Mouse (Mus musculus) hematopoietic stem cell, adult 5-6 weeks (primary cell): ENCODE results near the gene Srrm1. TPM values are rescaled to one million over a fixed set of nuclear protein-coding genes. Genes with fewer than 3 reads are reported as not detected.
A peak's percentile ranks its signal among the peaks of the same experiment; 100 is the strongest.

Source experiments
- ATAC-seq, 2 experiments: fragments of 125-278 bp in 1 of 2; replicated peaks in 1 of 2; 2 replicates each; pipeline ENCODE4 v1.8.0; 2016 to 2017; ENCODE audit warnings: inconsistent platforms in 2 of 2, mild to moderate bottlenecking in 2 of 2, moderate number of reproducible peaks in 2 of 2, low read depth in 1 of 2, moderate TSS enrichment in 1 of 2; ENCODE audit not compliant: low FRiP score in 2 of 2, poor library complexity in 2 of 2, severe bottlenecking in 2 of 2, insufficient read depth in 1 of 2, low TSS enrichment in 1 of 2
- total RNA-seq: library from RNA; stranded (forward); fragments of 172-1452, 232-1000 nt; gene quantifications from 2 replicates; pipeline ENCODE4 v1.2.3, GENCODE M21; 2017

The Srrm1 gene
- total RNA-seq: 116 and 160 TPM in 2 replicates

DNA sequence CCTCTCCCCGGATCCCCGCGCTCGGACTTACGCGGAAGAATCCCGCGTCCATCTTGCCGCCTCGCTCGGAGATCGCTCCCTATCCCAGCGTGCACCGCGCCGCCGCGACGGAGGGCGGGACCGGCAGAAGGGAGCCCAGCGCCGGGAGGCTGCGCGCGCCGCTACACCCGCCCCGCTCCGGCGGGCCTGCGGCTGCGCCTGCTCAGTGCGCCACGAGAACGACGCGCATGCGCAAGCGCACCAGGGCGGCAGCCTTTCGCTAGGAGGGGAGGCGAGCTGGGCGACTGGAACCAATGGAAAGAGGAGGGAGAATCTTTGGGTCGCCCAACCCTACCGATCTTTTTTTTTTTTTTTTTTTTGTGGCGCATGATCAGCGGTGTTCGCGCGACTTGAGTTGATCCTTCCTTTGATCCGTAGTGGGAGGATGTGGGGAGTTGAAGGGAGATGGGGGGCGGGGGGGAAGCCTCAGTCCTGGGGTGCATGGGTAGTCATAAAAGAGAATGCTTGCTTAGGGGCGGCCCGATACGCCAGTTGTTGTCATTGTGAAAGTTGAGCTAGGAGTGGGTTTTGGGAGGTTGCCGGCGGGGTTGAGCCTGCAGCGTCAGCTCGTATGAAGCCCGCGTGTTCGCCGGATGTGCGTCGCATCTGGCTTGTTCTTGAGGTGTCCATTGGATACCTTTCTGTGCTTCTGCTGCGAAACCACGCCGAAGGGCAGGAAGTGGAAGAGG, at the start of gene Srrm1:
TSS of gene Srrm1 (minus strand) at position 256 of the 728 bp plus-strand sequence.
- ATAC-seq: peak; percentile 79 to 83

DNA sequence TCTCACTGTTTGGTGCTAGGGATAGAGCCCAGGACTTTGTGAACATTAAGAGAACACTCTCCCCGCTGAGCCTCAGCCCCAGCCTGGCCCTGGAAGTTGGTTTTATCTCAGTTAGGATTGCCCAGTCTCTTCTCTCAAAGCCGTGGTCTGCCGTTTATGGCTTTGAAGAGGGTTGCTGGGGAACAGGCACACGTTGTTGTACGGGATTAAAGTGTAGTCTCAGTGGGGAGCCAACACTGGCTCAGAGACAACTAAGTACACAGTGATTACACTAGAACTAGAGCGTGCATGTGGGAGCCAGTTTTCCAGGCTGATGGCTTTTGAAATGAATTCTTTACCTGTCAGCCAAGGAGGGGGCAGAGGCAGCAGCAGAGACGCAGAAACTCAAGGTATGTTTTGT, 48.8 kb upstream of the Srrm1 start:
- ATAC-seq: no peak

DNA sequence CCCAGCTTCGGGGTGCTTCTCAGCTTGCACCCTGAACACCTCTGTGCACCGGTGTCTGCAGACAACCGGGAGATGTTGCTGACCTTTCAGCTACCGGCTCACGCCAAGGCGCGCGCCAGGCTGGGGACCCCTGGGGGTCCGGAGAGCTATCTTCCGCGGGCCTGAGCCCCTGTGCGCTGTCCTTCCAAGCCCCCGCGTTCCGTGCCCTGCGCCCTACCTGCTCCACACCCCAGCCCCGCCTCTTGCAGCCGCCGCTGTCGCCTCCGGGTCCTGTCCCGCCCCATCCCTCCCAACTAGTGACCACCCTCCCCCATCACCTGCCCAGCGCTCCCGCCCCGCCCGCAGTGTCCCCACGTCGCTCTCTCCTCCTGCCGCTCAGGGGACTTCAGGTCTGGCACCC, 44.9 kb upstream of the Srrm1 start, which contains the start of gene Ncmap:
TSS of gene Ncmap (minus strand) at position 237 of the 400 bp plus-strand sequence.
- no peak for ATAC-seq

DNA sequence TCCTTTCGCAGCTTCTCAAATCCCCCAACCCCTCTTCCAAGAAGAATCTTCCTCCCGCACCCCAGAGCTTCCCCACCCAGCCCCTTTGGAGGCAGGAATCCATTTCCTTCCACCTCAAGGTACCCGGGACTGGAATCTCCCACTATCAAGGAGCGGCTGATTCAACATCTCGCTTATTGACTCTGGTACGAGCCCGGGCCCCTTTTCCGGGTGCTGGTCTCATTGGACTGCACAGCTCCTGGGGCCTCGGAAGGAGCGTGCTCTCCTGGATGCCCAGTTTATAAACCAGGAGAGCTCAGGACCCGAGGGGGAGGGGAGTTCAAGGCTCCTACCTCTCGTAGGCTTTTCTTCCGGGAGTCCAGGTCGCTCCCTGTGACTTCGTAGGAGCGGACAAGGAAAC, 44.4 kb upstream of the Srrm1 start:
- no peak for ATAC-seq

DNA sequence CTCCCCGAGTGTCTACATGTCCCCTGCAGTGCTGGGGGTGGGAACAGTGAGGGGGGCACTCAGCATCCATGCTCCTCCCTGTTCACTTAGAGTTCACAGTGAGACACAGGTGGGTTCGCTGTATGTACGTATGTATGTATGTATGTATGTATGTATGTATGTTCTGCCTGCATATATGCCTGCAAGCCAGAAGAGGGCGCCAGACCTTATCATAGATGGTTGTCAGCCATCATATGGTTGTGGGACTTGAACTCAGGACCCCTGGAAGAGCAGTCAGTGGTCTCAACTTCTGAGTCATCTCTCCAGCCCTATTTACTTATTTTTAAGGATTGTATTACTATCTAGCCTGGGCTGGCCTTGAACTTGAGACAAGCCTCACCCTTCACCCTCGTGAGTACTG, 43.2 kb upstream of the Srrm1 start:
- ATAC-seq: no peak

DNA sequence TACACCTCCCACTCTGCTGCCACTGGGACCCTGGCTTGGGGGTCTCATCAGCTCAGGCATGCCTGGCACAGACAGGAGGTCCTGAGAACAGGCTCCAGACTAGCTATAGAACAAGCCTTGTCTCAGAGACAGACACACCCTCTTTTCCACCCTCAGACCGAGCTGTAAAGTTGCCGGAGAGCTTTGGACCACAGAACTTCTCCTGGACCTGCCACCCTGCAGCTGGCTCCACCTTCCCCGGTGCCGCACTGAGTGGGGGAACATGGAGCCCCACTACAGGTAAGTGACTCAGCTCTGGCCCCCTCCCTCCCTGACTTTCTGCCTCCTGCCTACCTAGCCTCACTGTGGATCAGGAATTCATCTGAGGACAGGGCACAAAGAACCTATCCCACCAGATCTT, 42.3 kb upstream of the Srrm1 start:
- no peak for ATAC-seq

DNA sequence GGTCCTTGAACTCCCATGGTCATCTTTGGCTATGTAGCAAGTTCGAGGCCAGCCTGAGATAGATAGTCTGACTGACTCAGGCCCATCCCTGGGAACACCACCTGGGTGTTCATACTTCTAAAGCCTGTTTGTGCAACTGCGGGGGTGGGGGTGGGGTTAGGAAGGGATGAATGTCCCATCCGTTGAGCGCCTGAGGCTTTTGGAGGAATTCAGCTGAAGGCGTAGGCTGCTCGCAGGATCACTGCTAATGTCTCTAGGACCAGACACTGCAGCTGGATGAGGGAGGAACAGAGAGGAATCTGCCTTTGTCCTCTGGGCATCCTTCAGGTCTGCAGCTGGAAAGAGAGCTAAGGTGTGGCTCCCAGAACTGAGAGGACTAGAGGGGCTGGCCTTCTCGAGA, 41.5 kb upstream of the Srrm1 start:
- no peak for ATAC-seq

DNA sequence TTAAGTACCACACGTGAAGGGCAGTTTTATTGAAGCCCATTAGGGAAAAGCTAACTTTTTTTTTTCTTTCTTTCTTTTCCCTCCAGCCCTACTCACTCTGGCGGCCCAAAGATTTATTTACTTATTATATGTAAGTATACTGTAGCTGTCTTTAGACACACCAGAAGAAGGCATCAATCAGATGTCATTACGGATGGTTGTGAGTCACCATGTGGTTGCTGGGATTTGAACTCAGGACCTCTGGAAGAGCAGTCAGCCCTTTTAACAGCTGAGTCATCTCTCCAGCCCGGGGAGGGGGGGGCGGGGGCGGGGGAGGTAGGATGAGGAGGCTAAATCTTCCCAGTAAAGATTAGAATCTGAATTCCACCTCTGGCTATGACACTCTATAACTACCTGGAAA, 40.3 kb upstream of the Srrm1 start:
- ATAC-seq: no peak

DNA sequence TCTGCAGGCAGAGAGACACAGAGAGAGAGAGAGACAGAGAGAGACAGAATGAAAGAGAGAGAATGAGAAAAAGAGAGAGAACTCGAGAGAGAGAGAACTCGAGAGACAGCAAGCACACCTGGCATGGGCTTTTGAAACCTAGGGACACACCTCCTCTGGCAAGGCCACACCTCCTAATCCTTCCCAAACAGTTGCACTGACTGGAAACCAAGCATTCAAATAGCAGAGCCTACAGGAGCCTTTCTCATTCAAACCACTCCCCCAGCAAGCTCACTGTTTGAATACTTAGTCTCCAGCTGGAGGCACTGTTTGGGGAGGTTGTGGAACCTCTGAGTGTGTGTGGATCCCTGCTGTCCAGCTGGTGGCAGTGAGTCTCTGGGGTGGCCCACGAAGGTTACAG, 39.7 kb upstream of the Srrm1 start:
- ATAC-seq: no peak

DNA sequence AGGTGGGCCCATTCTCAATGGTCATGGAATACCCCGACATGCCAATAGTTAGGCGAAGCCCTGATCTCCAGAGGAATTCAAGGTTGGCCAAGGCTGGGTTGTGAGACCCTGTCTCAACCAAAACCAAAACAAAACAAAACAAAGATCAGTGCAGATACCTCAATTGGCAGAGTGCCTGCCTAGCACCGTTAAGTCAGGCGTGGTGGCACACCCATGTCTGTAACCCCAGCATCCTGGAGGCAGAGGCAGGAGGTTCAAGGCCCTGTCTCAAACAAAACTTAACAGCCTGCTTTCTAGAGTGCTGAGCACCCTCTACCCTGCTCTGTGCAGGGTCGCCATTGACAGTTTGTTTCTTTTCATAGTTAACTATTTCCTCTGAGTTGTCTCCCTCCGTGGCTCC, 37.9 kb upstream of the Srrm1 start:
- ATAC-seq: no peak

DNA sequence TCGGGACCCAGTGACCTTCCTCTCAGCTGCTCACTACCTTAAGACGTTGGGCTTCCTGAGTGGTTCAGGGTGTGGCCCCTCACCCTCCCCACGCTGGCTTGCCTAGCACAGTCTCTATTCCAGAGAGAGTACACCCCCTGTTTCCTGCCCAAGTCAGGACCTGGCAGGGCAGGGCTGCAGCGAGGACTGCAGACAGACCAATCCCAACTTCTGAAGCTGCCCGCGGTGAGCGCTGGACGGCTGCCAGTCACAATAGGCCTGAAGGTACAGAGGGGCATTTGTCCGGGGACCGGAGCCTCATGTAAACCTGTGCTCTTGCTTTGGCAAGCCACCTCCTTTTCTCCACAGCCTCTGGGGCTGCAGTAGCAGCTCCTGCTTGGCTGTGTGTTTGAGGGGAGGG, 32.5 kb upstream of the Srrm1 start:
- ATAC-seq: no peak

DNA sequence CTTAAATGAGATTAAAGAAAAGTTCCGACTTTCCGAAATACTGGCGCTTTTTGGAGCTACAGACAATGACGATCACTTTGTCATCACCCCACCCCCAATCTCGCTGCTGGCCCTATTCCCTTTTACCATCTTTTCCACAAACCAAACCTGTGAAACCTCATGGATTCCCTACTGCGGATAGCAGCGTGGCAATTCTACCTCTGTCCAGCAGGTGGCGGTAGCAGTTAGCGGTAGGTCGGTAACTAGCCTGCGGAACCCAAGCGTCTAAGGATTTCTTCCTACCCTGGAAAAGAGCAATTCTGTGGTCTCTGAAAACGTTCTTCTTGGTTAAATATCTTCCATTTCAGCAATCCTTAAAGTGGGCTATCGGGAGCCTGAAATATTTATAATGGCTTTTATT, 29.2 kb upstream of the Srrm1 start:
- peak; percentile 79 to 87; a peak in 3 of 4 replicates for ATAC-seq

DNA sequence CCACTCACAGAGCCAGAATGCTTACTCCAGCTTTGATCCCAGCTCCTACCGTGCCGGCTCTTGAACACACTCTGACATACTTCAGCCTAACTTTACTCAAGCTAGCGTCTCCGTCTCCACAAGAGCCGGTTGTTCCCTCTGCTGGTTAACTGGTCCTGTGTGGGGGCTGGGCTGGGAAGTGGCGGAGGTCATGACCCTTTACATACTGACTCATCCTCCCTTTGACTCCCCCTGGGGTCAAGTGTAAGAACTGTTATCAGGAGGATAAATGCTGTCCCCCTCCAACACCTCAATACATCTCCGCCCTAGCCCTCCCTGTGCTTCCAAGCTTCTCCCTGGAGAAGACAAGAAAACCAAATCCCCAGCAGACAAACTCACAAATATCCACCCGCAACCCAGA, 28.2 kb upstream of the Srrm1 start:
- ATAC-seq: no peak

DNA sequence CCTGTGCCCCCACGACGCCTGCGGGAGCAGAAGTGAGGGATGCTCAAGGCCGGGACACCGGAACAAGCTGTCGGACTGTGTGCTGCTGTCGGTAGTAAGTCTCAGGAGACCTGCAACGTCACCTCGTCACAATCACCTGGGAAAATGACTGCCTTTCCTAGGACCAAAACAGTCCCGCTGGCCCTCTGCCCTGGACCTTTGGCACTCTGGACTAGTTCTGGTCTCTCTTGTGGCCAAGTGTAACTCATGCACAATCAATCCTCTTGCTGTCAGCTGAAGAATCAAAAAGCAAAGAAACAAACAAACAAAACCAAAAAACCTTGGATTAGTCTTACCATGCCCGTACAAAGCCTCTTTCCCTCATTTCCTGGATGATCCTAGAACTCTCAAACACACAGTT, 24.1 kb upstream of the Srrm1 start:
- ATAC-seq: no peak

DNA sequence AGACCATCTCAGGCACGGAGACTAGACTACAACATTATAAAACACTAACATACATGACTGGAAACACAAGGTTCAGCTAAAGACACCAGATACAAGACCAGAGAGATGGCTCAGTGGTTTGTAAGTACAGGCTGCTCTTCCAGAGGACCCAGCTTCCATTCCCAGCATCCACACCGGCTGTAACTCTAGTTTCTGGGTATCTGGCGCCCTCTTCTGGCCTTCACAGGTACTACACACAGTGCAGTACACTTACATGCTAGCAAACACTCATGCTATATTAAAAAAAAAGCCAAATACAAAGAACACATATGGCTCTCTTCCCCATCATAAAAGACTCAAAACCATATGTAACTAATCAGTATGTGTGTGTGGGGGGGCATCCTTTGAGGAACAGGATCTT, 22.3 kb upstream of the Srrm1 start:
- ATAC-seq: no peak

DNA sequence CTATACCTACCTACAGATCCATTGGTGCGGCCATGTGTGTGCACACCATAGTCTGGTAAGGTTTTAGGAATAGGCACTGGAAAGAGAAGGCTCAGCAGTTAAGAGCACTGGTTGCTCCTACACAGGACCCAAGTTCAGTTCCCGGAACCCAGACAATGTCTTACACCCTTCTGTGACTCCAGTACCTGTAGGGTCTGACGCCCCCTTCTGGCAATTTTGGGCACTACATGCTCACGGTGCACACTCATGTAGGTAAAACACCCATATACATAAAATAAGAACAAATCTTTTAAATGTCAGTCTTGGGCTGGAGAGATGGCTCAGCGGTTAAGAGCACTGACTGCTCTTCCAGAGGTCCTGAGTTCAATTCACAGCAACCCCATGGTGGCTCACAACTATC, 20.2 kb upstream of the Srrm1 start:
- ATAC-seq: no peak

DNA sequence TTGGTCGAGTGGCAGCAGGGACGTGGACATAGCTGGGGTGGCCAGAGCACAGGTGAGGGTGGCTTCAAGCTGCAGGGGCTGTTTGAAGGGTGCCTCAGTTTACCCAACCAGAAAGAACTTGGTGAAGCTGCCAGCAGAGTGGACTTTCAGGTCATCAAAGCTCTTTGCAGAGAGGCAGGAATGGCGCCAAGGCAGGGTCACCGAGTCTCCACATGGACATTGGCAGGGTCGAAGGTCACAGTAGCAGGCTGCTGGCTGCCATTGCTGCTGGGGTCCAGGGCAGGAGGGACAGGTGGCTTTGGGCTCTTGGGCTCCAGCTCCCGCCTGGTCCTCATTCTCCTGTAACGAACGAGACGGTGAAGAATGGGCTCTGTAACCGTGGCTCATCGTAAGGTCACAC, 17.3 kb upstream of the Srrm1 start:
- no peak for ATAC-seq

DNA sequence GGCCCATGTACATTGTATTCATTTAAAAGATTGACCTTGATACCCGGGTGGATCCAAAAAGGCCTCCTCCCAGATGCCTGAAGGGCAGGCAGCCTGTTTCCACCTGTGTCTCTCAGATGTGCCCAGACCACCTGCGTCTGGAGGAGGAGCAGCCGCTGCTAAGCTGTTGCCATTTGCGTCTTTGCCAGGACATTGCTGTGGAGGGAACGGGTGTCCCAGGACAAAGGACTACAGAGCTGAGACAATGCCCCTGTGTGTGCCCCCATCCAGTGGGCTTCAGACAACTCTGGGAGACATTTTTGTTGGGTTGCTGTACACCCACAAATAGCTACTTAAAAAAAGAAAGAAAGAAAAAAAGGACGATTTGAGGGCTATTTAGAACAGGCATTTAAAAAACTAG, 9.7 kb upstream of the Srrm1 start:
- no peak for ATAC-seq

DNA sequence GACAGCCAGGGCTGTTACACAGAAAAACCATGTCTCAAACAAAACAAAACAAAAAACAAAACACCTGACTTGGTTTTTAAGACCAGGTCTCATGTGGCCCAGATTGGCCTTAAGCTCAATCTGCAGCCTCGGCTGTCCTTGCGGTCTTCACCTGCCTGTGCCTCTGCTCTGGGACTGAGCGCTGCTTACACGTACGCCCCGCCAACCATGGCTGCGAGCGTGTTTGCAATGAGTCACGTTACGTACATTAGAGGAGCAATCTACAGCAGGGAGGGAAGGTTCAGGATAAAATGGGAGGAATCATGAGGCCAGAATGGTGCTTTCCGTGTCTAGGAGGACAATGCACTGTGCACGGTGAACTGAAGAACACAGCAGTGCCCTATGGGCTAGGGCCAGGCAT, 8.6 kb upstream of the Srrm1 start:
- ATAC-seq: no peak
